Mouse (Mus musculus) small intestine, adult 2 months (tissue): Measurements from ENCODE around the gene Ndufs6.

Experiments
- CTCF ChIP-seq: fragments of 200-500 bp; IDR thresholded peaks from 2 replicates; pipeline ENCODE4 v1.5.1; 2012; ENCODE audit warnings: low read depth, mild to moderate bottlenecking, control low read depth, inconsistent platforms, low read length, moderate library complexity, mixed read lengths; ENCODE audit not compliant: insufficient replicate concordance, insufficient read length; ENCODE audit errors: extremely low read depth
- POLR2A ChIP-seq: fragments of 200-500 bp; IDR thresholded peaks from 2 replicates; pipeline ENCODE4 v1.6.1; 2012; ENCODE audit warnings: low read depth, mild to moderate bottlenecking, control low read depth, inconsistent platforms, low read length, moderate library complexity

DNA sequence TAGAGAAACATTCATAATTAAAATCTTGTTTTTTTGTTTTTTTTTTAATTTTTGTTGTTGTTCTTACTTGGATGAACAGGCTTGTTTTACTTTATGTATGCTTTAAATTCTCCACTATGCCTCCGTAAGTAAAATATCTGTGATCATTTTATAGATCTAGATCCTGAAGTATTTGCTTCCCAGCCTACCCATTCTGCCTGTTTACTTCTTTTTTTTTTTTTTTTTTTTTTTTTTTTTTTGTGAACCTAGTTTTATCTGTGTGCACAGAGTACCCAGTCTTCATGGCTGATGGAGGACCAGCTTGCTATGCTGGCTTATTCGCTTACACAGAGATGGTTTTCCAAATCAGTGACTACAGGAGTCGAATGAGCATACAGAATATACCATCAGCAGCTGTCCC, 28.8 kb upstream of the Ndufs6 start:
- TF ChIP-seq CTCF, result no peak
- TF ChIP-seq POLR2A, result no peak
